8 mouse cellular contexts compared by ENCODE assay signal in genomic region chr9:27030763-27031100, GRCm38 (mm10). TPM values are rescaled to one million over a fixed set of nuclear protein-coding genes. Genes with fewer than 3 reads are reported as not detected.
A peak's percentile ranks its signal among the peaks of the same experiment; 100 is the strongest.
DNase-seq lines count a peak whose midpoint lies in the region; ATAC-seq and TF ChIP-seq lines count a peak whose summit lies in the region.

No protein-coding gene starts in this region.

- dilution Hi-C loops in CH12.LX (cut with MboI; ENCODE audit: extremely low pct_ligation_motif_present, extremely low pct_unique_long_range_greater_than_20kb, low sequenced_read_pairs) = no loop called here

- peaks cover 22% of the 10 kb centered on the region for H3K4me1 ChIP-seq in heart, embryonic 10.5 days
- peaks cover 17 to 49% of the 10 kb centered on the region in 2 experiments for H3K4me1 ChIP-seq in CH12.LX (ENCODE audit: control insufficient read depth in 1 of 2, insufficient read depth in 2 of 2)
- peaks cover 31% of the 10 kb centered on the region for H3K4me1 ChIP-seq in forebrain, embryonic 14.5 days (ENCODE audit: control insufficient read depth, insufficient read depth, low read length)
- peaks cover 51% of the 10 kb centered on the region for H3K4me1 ChIP-seq in liver, embryonic 15.5 days (replicated peaks)

- peak overlapping the region; percentile 75 for H3K4me3 ChIP-seq in heart, embryonic 10.5 days
- H3K4me3 ChIP-seq in CH12.LX (replicated peaks in 1 of 3; ENCODE audit: low read depth in 2 of 3, low read length in 2 of 3, poor library complexity in 1 of 3) = peak overlapping the region; percentile 71 to 98 (median 88)
- H3K4me3 ChIP-seq in forebrain, embryonic 14.5 days (ENCODE audit: low read depth, low read length) = peak overlapping the region; percentile 93
- H3K4me3 ChIP-seq in liver, embryonic 15.5 days (replicated peaks) = peak overlapping the region; percentile 97

- TF ChIP-seq CTCF in CH12.LX (conservative IDR thresholded peaks at IDR 0.05 in 1 of 2, IDR thresholded peaks at IDR 0.05 in 1 of 2; ENCODE audit: low read depth in 2 of 2, low read length in 2 of 2) = no peak

- TF ChIP-seq EP300 in CH12.LX (IDR thresholded peaks at IDR 0.05; ENCODE audit: low read length) = no peak

- WGBS in heart, embryonic 10.5 days = under 1% methylated on average over 17 of the region's 17 CpGs
- WGBS in forebrain, embryonic 14.5 days = under 1% methylated on average over 17 of the region's 17 CpGs
- under 1% methylated on average over 17 of the region's 17 CpGs for WGBS in liver, embryonic 15.5 days (ENCODE audit: insufficient replicate concordance)

- H3K9me3 ChIP-seq in heart, embryonic 10.5 days = no peaks in the 10 kb centered on the region
- no peaks in the 10 kb centered on the region for H3K9me3 ChIP-seq in CH12.LX (replicated peaks; ENCODE audit: low read length)
- no peaks in the 10 kb centered on the region for H3K9me3 ChIP-seq in forebrain, embryonic 14.5 days (replicated peaks; ENCODE audit: control insufficient read depth, low read length)
- no peaks in the 10 kb centered on the region for H3K9me3 ChIP-seq in liver, embryonic 15.5 days (replicated peaks)

- in situ Hi-C loops in CH12.LX (cut with MboI; ENCODE audit: low pct_ligation_motif_present, low pct_unique_long_range_greater_than_20kb, low sequenced_read_pairs) = no loop called here

- H3K79me2 ChIP-seq in CH12.LX (replicated peaks; ENCODE audit: control insufficient read depth, extremely low read depth, insufficient read depth, poor library complexity, severe bottlenecking) = peaks cover 48% of the 10 kb centered on the region

- intact Hi-C loops in left cerebral cortex, postnatal 4 days (cut with DNase I) = no loop called here

- H3K27me3 ChIP-seq in heart, embryonic 10.5 days (ENCODE audit: insufficient read depth, poor library complexity, severe bottlenecking) = no peaks in the 10 kb centered on the region
- peaks cover 2% of the 10 kb centered on the region for H3K27me3 ChIP-seq in CH12.LX (replicated peaks)
- H3K27me3 ChIP-seq in forebrain, embryonic 14.5 days (replicated peaks; ENCODE audit: control insufficient read depth, insufficient read depth, low read length) = no peaks in the 10 kb centered on the region
- no peaks in the 10 kb centered on the region for H3K27me3 ChIP-seq in liver, embryonic 15.5 days

- ATAC-seq in forebrain, embryonic 14.5 days = no peak; the same call in 1 of the 2 replicates
- peak; percentile 26 for ATAC-seq in liver, embryonic 15.5 days (ENCODE audit: insufficient read depth)

- H3K9ac ChIP-seq in CH12.LX (ENCODE audit: insufficient read depth, low read depth) = peak overlapping the region; percentile 91
- peak overlapping the region; percentile 97 for H3K9ac ChIP-seq in forebrain, embryonic 14.5 days (ENCODE audit: low read length)
- peak overlapping the region; percentile 84 for H3K9ac ChIP-seq in liver, embryonic 15.5 days

- H3K36me3 ChIP-seq in heart, embryonic 10.5 days = 0 out of 2 replicates have a peak, but pooled peaks cover 4% of the 10 kb centered on the region
- peaks cover 2 to 30% of the 10 kb centered on the region in 2 experiments for H3K36me3 ChIP-seq in CH12.LX (replicated peaks in 1 of 2; ENCODE audit: control insufficient read depth in 1 of 2, insufficient read depth in 1 of 2, low read length in 1 of 2)
- H3K36me3 ChIP-seq in forebrain, embryonic 14.5 days (ENCODE audit: control insufficient read depth, insufficient read depth, low read length) = no peaks in the 10 kb centered on the region
- peaks cover 14% of the 10 kb centered on the region for H3K36me3 ChIP-seq in liver, embryonic 15.5 days (replicated peaks)

- TF ChIP-seq RAD21 in CH12.LX (IDR thresholded peaks at IDR 0.05; ENCODE audit: low read depth, low read length) = no peak

- H3K4me2 ChIP-seq in CH12.LX (ENCODE audit: insufficient read depth, low read depth, poor library complexity, severe bottlenecking) = peak overlapping the region; percentile 88
- peak overlapping the region; percentile 79 for H3K4me2 ChIP-seq in forebrain, embryonic 14.5 days (ENCODE audit: low read length)
- peak overlapping the region; percentile 95 for H3K4me2 ChIP-seq in liver, embryonic 15.5 days

- TF ChIP-seq POLR2A in CH12.LX (IDR thresholded peaks at IDR 0.05; ENCODE audit: low read depth, low read length) = peak; percentile 57; the same call in 1 of the 2 replicates

- DNase-seq in heart, embryonic 10.5 days (ENCODE audit: low spot score) = no peak
- DNase-seq in heart, adult 9 months (ENCODE audit: low spot score in 2 of 2) = no peak
- no peak for DNase-seq in CH12.LX (ENCODE audit: extremely low read depth)
- no peak for DNase-seq in forebrain, embryonic 14.5 days (ENCODE audit: low spot score)
- no peak for DNase-seq in layer of hippocampus, postnatal 10 days (ENCODE audit: low spot score in 2 of 2)
- DNase-seq in urinary bladder, adult 18-20 months (ENCODE audit: low spot score in 2 of 2) = no peak
- DNase-seq in left cerebral cortex, postnatal 4 days = no peak

- peak overlapping the region; percentile 89 for H3K27ac ChIP-seq in heart, embryonic 10.5 days
- H3K27ac ChIP-seq in CH12.LX (ENCODE audit: insufficient read depth, low read depth) = no peak overlapping the region
- H3K27ac ChIP-seq in forebrain, embryonic 14.5 days (ENCODE audit: low read depth, low read length) = no peak overlapping the region; the same call in 1 of the 2 replicates
- H3K27ac ChIP-seq in liver, embryonic 15.5 days (replicated peaks) = peak overlapping the region; percentile 87; the same call in 1 of the 2 replicates

TF ChIP-seq in CH12.LX, 34 proteins besides CTCF, POLR2A, EP300 and RAD21:
- TF ChIP-seq KAT2A (IDR thresholded peaks at IDR 0.05; ENCODE audit: insufficient replicate concordance, low read length) (0 out of 2 replicates have a peak, but pooled peaks have one; percentile 6), TCF12 (IDR thresholded peaks at IDR 0.05; ENCODE audit: low read depth, low read length) (peak; percentile 31; the same call in 1 of the 2 replicates), SIN3A (IDR thresholded peaks at IDR 0.05; ENCODE audit: low read length) (peak; percentile 57), CHD2 (IDR thresholded peaks at IDR 0.05; ENCODE audit: low read length) (peak; percentile 50; the same call in 1 of the 2 replicates), IRF4 (IDR thresholded peaks at IDR 0.05; ENCODE audit: low read depth, low read length) (0 out of 2 replicates have a peak, but pooled peaks have one; percentile 6), ETS1 (conservative IDR thresholded peaks at IDR 0.05; ENCODE audit: low read depth, low read length) (no peak)

RNA-seq across cellular contexts. Expression of gene Ncapd3, which starts 0.8 kb away (rescaled TPM):
- 28.3 and 29.4 TPM in 2 replicates for polyA plus RNA-seq in heart, embryonic 10.5 days (2016; fragmentation: Nextera tagmentation; extraction: Ambion mirVana)
- total RNA-seq in CH12.LX (2012; rRNA removed) (32.2 and 33.7 TPM in 2 replicates), CH12.LX (2014; rRNA removed) (38.2 and 39.2 TPM in 2 replicates)
- 23.5 and 29.9 TPM in 2 replicates for polyA plus RNA-seq in CH12.LX (2012; ENCODE audit: insufficient read length, low read depth)
- polyA plus RNA-seq in forebrain, embryonic 14.5 days (2014; fragmentation: Nextera tagmentation; extraction: Ambion mirVana) = 23.8 and 23.9 TPM in 2 replicates
- polyA plus RNA-seq in liver, embryonic 15.5 days (2015; fragmentation: Nextera tagmentation; extraction: Ambion mirVana) = 28.6 and 29.6 TPM in 2 replicates
- 10 to 100 TPM; 17.4 to 20.2 TPM for total RNA-seq in layer of hippocampus, postnatal 10 days (2021)
- total RNA-seq in left cerebral cortex, postnatal 4 days (2021) = 10 to 100 TPM; 17.3 to 18.3 TPM

RNA-seq across cellular contexts. Expression of gene Vps26b, which starts 0.9 kb away (rescaled TPM):
- 23.3 and 30.8 TPM in 2 replicates for polyA plus RNA-seq in heart, embryonic 10.5 days (2016; fragmentation: Nextera tagmentation; extraction: Ambion mirVana)
- total RNA-seq in CH12.LX (2012; rRNA removed) (30.5 and 33.8 TPM in 2 replicates), CH12.LX (2014; rRNA removed) (21.0 and 22.3 TPM in 2 replicates)
- 16.6 and 17.7 TPM in 2 replicates for polyA plus RNA-seq in CH12.LX (2012; ENCODE audit: insufficient read length, low read depth)
- 77.9 and 84.4 TPM in 2 replicates for polyA plus RNA-seq in forebrain, embryonic 14.5 days (2014; fragmentation: Nextera tagmentation; extraction: Ambion mirVana)
- 9.5 and 9.9 TPM in 2 replicates for polyA plus RNA-seq in liver, embryonic 15.5 days (2015; fragmentation: Nextera tagmentation; extraction: Ambion mirVana)
- total RNA-seq in layer of hippocampus, postnatal 10 days (2021) = 100 to 1,000 TPM; 120 to 122 TPM
- 100 to 1,000 TPM; 116 to 117 TPM for total RNA-seq in left cerebral cortex, postnatal 4 days (2021)

RNA-seq across cellular contexts. Expression of gene Thyn1, which starts 31.2 kb away (rescaled TPM):
- 125 and 145 TPM in 2 replicates for polyA plus RNA-seq in heart, embryonic 10.5 days (2016; fragmentation: Nextera tagmentation; extraction: Ambion mirVana)
- total RNA-seq in CH12.LX (2012; rRNA removed) (150 and 176 TPM in 2 replicates), CH12.LX (2014; rRNA removed) (203 and 230 TPM in 2 replicates)
- polyA plus RNA-seq in CH12.LX (2012; ENCODE audit: insufficient read length, low read depth) = 141 and 151 TPM in 2 replicates
- polyA plus RNA-seq in forebrain, embryonic 14.5 days (2014; fragmentation: Nextera tagmentation; extraction: Ambion mirVana) = 151 and 164 TPM in 2 replicates
- polyA plus RNA-seq in liver, embryonic 15.5 days (2015; fragmentation: Nextera tagmentation; extraction: Ambion mirVana) = 39.2 and 42.0 TPM in 2 replicates
- 10 to 100 TPM; 85.2 to 87.8 TPM for total RNA-seq in layer of hippocampus, postnatal 10 days (2021)
- 10 to 100 TPM; 82.7 to 94.0 TPM for total RNA-seq in left cerebral cortex, postnatal 4 days (2021)

RNA-seq across cellular contexts. Expression of gene Acad8, which starts 31.4 kb away (rescaled TPM):
- 40.5 and 42.2 TPM in 2 replicates for polyA plus RNA-seq in heart, embryonic 10.5 days (2016; fragmentation: Nextera tagmentation; extraction: Ambion mirVana)
- total RNA-seq in CH12.LX (2012; rRNA removed) (22.8 and 24.7 TPM in 2 replicates), CH12.LX (2014; rRNA removed) (21.7 and 26.7 TPM in 2 replicates)
- 13.7 and 18.8 TPM in 2 replicates for polyA plus RNA-seq in CH12.LX (2012; ENCODE audit: insufficient read length, low read depth)
- 34.4 and 43.3 TPM in 2 replicates for polyA plus RNA-seq in forebrain, embryonic 14.5 days (2014; fragmentation: Nextera tagmentation; extraction: Ambion mirVana)
- polyA plus RNA-seq in liver, embryonic 15.5 days (2015; fragmentation: Nextera tagmentation; extraction: Ambion mirVana) = 10.6 and 10.9 TPM in 2 replicates
- 10 to 100 TPM; 30.6 to 33.3 TPM for total RNA-seq in layer of hippocampus, postnatal 10 days (2021)
- total RNA-seq in left cerebral cortex, postnatal 4 days (2021) = 10 to 100 TPM; 25.8 to 28.7 TPM

Comparison
In these comparisons a context has a peak if more than half of its experiments do, and no peak if none do; other contexts are left out.
1. H3K27ac ChIP-seq: peak in heart, embryonic 10.5 days (single experiment) and liver, embryonic 15.5 days (single experiment); none in CH12.LX (single experiment) and forebrain, embryonic 14.5 days (single experiment).
2. Peak in every context shown above with its lines, with median percentiles within 50 percentile points of each other: H3K4me3 ChIP-seq, H3K4me2 ChIP-seq and H3K9ac ChIP-seq.